Mouse (Mus musculus): Measurements from ENCODE around the gene Cenpu. TPM values are rescaled to one million over a fixed set of nuclear protein-coding genes. Genes with fewer than 3 reads are reported as not detected.

The Cenpu gene
- polyA plus RNA-seq, 1 experiment from 2014 or later, result 6.3 TPM

DNA sequence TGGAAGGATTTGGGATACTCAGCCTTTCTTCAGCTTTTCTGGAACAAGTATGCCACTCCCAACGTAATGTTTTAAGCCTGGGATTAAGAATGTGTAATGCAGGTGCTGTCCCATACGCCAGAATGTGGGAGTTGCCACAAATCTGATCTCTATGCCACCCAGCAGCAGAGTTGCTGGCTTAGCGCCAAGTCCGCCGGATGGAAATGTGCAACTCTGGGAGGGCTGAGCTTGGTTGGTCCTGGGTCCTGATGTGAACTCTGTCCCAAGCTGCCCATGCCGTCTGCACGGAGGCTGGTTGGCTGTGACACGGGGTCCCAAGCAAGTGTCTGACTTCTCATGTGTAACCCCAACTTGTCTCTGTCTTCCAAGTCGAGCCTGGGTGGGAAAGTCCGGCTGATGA is 25.0 kb upstream of the Cenpu start:
- no peak overlapping the region for H3K4me2 ChIP-seq
- no peak overlapping the region for H3K27ac ChIP-seq (replicated peaks)
- peaks cover 41% of the 10 kb centered on the region for H3K36me3 ChIP-seq
- H3K4me3 ChIP-seq (replicated peaks), result no peak overlapping the region
- ATAC-seq (ENCODE audit: low FRiP score), result no peak
- H3K9me3 ChIP-seq (replicated peaks), result no peaks in the 10 kb centered on the region
- no peaks in the 10 kb centered on the region for H3K4me1 ChIP-seq
- 77% methylated on average over 10 of the region's 10 CpGs for WGBS
- no peaks in the 10 kb centered on the region for H3K27me3 ChIP-seq (replicated peaks)
- no peak overlapping the region for H3K9ac ChIP-seq (replicated peaks)

DNA sequence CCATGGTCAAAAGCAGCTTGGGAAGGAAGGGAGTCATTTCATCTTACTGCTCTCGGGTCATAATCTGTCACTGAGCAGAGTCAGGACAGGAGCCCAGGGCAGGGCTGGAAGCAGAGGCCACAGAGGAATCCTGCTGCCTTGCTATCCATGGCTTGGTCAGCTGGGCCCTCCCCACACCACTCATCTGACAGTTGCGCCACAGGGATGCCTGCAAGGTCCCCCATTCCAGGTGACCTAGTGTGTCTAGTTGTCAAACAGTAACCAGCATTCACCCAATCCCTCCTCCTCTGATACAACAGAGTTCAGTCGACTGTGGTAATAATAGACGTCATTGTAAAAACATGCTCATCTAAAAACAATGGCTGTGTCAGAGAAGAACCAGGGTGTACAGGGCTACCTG is 22.3 kb upstream of the Cenpu start:
- Histone ChIP-seq H3K27me3 (replicated peaks) (no peaks in the 10 kb centered on the region), H3K9ac (replicated peaks) (no peak overlapping the region), H3K4me3 (replicated peaks) (no peak overlapping the region), H3K27ac (replicated peaks) (no peak overlapping the region), H3K36me3 (peaks cover 64% of the 10 kb centered on the region), H3K9me3 (replicated peaks) (no peaks in the 10 kb centered on the region), H3K4me1 (no peaks in the 10 kb centered on the region), H3K4me2 (no peak overlapping the region)
- ATAC-seq (ENCODE audit: low FRiP score), result no peak
- 71% methylated on average over 4 of the region's 4 CpGs for WGBS

DNA sequence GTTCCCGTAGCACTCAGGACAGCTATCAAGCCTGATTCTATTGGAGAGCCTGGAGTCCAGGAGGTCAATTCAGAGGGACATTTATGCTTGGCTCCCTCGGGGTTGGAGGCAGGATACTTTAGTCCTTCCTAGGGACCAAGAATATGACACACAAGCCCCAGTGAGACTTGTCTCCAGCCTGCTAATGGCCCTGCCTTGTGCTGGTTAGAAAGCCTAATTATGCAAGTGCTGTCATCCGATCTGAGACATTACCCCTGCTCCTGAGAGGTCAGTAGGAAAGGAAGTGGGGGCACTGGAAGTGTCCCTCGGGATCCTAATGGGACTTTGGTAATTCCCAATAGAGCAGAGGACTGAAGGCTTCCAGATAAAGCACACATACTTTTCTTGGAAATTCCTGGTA is 21.3 kb upstream of the Cenpu start:
- H3K4me3 ChIP-seq (replicated peaks), result no peak overlapping the region
- ATAC-seq (ENCODE audit: low FRiP score), result no peak
- H3K4me2 ChIP-seq, result no peak overlapping the region
- H3K36me3 ChIP-seq, result peaks cover 71% of the 10 kb centered on the region
- no peaks in the 10 kb centered on the region for H3K27me3 ChIP-seq (replicated peaks)
- no peaks in the 10 kb centered on the region for H3K9me3 ChIP-seq (replicated peaks)
- 27% methylated on average over 4 of the region's 4 CpGs for WGBS
- no peak overlapping the region for H3K27ac ChIP-seq (replicated peaks)
- H3K4me1 ChIP-seq, result no peaks in the 10 kb centered on the region
- H3K9ac ChIP-seq (replicated peaks), result no peak overlapping the region

DNA sequence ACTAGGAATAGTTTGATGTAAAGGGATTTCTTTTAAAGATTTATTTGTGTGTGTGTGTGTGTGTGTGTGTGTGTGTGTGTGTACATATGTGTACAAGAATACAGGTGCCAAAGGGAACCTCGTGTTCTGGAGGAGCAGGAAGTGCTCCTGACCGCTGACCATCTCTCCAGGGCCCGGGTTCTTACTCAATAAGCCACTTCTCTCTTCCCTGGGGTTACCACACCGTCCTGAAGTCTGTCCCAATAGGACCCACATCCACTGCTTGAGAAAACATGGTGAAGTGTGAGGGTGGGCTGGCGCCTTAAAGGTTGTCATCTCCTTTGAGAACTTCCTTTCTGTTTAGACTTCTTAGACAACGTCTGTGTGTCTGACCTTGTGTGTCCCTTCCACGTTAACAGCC is 17.9 kb upstream of the Cenpu start:
- 88% methylated on average over 7 of the region's 7 CpGs for WGBS

DNA sequence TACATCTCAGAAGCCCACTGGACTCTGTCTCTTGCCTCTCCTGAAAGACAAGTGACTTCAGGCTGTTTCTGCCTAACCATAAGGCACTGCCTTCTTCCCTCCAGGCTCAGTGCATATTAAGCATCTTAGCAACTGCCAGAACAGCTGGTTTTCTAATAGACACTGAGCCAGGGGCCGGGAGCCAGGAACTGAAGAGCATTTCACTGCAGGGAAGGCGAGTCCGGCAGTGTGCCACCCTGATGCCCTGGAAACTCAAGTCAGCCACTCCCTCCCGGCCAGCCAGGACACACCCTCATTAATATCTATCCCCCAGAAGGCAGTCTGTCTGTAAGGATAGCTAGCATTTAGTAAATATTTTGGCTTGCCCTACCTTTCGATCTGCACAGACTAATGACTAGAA is 12.1 kb upstream of the Cenpu start:
- WGBS, result 58% methylated on average over 5 of the region's 5 CpGs
- ATAC-seq (ENCODE audit: low FRiP score), result peak; percentile 60; the same call in 1 of the 2 replicates
- 0 out of 2 replicates have a peak, but pooled peaks cover 13% of the 10 kb centered on the region for H3K4me1 ChIP-seq

More for the DNA sequence above, 17.9 kb upstream of the Cenpu start:
- Histone ChIP-seq H3K4me3 (replicated peaks) (no peak overlapping the region), H3K36me3 (peaks cover 53% of the 10 kb centered on the region), H3K4me2 (no peak overlapping the region), H3K27ac (replicated peaks) (no peak overlapping the region), H3K9me3 (replicated peaks) (no peaks in the 10 kb centered on the region), H3K27me3 (replicated peaks) (no peaks in the 10 kb centered on the region), H3K9ac (replicated peaks) (no peak overlapping the region), H3K4me1 (0 out of 2 replicates have a peak, but pooled peaks cover under 1% of the 10 kb centered on the region)
- no peak for ATAC-seq (ENCODE audit: low FRiP score)

DNA sequence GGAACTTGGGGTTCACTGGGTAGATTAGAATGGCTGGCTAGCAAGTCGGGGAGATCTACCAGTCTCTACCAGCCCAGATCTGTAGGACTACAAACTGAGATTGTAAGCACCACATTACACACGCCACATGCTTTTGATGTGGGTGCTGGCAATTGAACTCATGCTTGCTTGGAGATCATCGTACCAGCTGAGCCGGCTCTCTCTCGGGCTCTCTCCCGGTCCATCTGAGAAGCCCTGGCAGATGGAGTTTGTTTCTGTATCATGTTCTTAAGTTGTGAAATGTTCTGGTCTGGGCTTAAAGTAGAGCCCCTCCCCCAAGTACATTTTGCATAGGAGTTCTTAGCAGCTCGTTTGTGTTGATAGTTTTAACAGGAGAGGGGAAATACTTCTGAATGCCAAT is 8.6 kb upstream of the Cenpu start:
- Histone ChIP-seq H3K27me3 (replicated peaks) (no peaks in the 10 kb centered on the region), H3K9me3 (replicated peaks) (no peaks in the 10 kb centered on the region), H3K4me3 (replicated peaks) (no peak overlapping the region), H3K4me1 (peaks cover 13% of the 10 kb centered on the region; the same call in 1 of the 2 replicates), H3K9ac (replicated peaks) (no peak overlapping the region), H3K27ac (replicated peaks) (no peak overlapping the region), H3K36me3 (no peaks in the 10 kb centered on the region), H3K4me2 (no peak overlapping the region)
- WGBS, result 82% methylated on average over 7 of the region's 7 CpGs
- ATAC-seq (ENCODE audit: low FRiP score), result no peak

More for the DNA sequence above, 12.1 kb upstream of the Cenpu start:
- peaks cover 6% of the 10 kb centered on the region for H3K36me3 ChIP-seq
- no peak overlapping the region for H3K9ac ChIP-seq (replicated peaks)
- H3K4me2 ChIP-seq, result no peak overlapping the region
- H3K27ac ChIP-seq (replicated peaks), result no peak overlapping the region
- H3K9me3 ChIP-seq (replicated peaks), result no peaks in the 10 kb centered on the region
- no peaks in the 10 kb centered on the region for H3K27me3 ChIP-seq (replicated peaks)
- no peak overlapping the region for H3K4me3 ChIP-seq (replicated peaks)

DNA sequence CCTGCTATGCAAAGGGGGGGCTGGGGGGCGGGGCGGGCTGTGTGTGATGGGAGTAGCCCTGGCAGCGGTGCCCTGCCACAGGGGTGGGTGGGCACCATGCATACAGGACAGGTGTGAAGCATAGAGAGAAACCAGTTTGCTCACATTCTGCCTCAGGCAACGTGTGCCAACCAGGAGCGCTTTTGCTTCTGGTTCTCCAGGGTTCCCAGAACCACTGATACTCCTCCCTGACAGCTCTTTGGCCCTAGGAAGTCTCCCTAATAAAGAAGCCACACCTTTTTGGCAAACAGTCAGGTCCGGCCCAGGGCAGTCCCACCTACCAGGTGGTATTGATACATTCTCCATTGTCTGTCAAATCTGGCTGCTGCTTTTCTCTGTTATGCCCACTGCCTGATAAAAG is 8.2 kb upstream of the Cenpu start:
- no peak for ATAC-seq (ENCODE audit: low FRiP score)
- peaks cover 13% of the 10 kb centered on the region; the same call in 1 of the 2 replicates for H3K4me1 ChIP-seq
- H3K9me3 ChIP-seq (replicated peaks), result no peaks in the 10 kb centered on the region
- no peak overlapping the region for H3K27ac ChIP-seq (replicated peaks)
- no peak overlapping the region for H3K4me2 ChIP-seq
- H3K36me3 ChIP-seq, result no peaks in the 10 kb centered on the region
- 75% methylated on average over 6 of the region's 6 CpGs for WGBS
- H3K9ac ChIP-seq (replicated peaks), result no peak overlapping the region
- no peaks in the 10 kb centered on the region for H3K27me3 ChIP-seq (replicated peaks)
- no peak overlapping the region for H3K4me3 ChIP-seq (replicated peaks)

DNA sequence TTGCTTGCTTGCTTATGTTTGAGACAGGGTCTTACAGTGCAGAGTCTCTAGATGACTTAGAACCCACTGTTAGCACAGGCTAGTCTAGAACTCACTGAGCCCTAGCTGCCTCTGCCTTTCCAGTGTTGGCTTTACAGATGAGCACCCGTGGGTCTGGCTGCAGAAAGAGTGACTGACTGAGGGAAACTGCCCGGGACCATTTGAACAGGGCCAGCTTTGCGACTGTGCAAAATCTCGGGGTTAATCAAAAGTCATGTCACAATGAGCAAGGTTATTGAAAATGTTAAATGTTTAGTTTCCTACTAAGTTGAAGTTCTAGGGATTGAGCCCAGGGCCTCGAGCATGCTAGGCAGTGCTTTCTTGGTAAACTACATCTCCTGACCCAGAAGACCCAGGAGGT is 6.0 kb upstream of the Cenpu start:
- H3K9me3 ChIP-seq (replicated peaks), result no peaks in the 10 kb centered on the region
- WGBS, result 86% methylated on average over 5 of the region's 5 CpGs
- H3K4me2 ChIP-seq, result no peak overlapping the region
- no peaks in the 10 kb centered on the region for H3K36me3 ChIP-seq
- H3K27ac ChIP-seq (replicated peaks), result no peak overlapping the region
- H3K9ac ChIP-seq (replicated peaks), result no peak overlapping the region
- H3K4me3 ChIP-seq (replicated peaks), result no peak overlapping the region
- no peak for ATAC-seq (ENCODE audit: low FRiP score)
- H3K4me1 ChIP-seq, result peaks cover 2% of the 10 kb centered on the region; the same call in 1 of the 2 replicates
- no peaks in the 10 kb centered on the region for H3K27me3 ChIP-seq (replicated peaks)

DNA sequence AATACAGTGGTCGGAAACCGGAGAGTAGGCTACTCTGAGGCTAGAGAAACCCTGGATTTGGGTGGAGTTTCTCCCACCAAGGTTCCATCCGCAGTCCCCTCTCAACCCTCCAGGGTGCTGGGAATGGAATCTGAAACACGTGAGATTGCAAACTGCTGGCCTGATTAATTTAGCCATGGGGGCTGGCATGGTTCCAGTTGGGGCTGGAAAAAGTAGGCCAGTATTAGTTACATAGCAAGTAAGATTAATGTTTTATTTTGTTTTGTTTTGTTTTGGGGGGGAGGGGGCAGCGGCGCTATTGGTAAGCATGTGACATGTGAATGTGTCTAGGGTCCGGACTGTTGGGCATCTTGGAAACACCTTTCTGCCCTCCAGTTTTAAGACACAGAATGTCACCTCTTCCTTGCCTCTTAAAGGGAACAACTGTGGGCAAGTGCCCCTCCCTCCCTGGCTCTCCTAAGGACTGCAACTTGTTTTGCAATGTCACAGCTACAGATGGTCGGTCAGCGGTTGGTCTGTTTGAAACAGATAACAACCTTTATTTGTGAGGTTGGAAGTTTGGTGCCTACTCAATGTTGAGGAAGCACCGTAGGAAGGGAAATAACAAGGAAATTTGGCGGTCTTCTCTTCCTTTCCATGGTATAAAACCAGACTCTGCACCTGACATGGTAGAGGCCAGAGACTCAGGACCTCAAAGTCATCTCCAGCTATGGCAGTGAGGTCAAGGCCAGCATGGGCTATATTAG is 5.2 kb upstream of the Cenpu start:
- H3K4me3 ChIP-seq (replicated peaks), result no peak overlapping the region
- H3K9me3 ChIP-seq (replicated peaks), result no peaks in the 10 kb centered on the region
- H3K9ac ChIP-seq (replicated peaks), result no peak overlapping the region
- no peak overlapping the region for H3K27ac ChIP-seq (replicated peaks)
- H3K27me3 ChIP-seq (replicated peaks), result no peaks in the 10 kb centered on the region
- no peak overlapping the region for H3K4me2 ChIP-seq
- ATAC-seq (ENCODE audit: low FRiP score), result no peak
- 83% methylated on average over 11 of the region's 11 CpGs for WGBS
- H3K4me1 ChIP-seq, result peaks cover 6% of the 10 kb centered on the region; the same call in 1 of the 2 replicates
- H3K36me3 ChIP-seq, result no peaks in the 10 kb centered on the region

DNA sequence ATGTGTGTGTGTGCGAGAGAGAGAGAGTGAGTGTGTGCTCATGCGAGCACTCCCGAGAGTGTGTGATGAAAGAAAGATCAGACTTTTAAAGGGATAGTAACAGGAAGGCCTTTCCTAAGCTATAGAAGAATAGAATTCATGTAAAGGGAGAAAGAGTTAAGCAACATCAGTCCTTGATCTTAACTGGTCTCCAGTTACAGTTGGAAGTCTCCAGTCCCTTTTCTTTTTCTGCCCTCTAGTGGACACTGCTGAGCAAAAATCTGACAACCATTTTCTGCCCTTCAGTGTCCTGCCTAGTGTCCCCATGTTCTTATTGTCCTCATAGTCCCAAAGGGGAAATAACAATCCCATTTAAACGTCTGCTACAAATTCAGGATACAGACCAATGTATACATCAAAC is 4.6 kb upstream of the Cenpu start:
- H3K27me3 ChIP-seq (replicated peaks), result no peaks in the 10 kb centered on the region
- H3K9ac ChIP-seq (replicated peaks), result no peak overlapping the region
- no peak overlapping the region for H3K27ac ChIP-seq (replicated peaks)
- 55% methylated on average over 4 of the region's 4 CpGs for WGBS
- H3K4me2 ChIP-seq, result no peak overlapping the region
- peaks cover 7% of the 10 kb centered on the region for H3K4me1 ChIP-seq
- no peak for ATAC-seq (ENCODE audit: low FRiP score)
- H3K36me3 ChIP-seq, result no peaks in the 10 kb centered on the region
- no peaks in the 10 kb centered on the region for H3K9me3 ChIP-seq (replicated peaks)
- H3K4me3 ChIP-seq (replicated peaks), result no peak overlapping the region

DNA sequence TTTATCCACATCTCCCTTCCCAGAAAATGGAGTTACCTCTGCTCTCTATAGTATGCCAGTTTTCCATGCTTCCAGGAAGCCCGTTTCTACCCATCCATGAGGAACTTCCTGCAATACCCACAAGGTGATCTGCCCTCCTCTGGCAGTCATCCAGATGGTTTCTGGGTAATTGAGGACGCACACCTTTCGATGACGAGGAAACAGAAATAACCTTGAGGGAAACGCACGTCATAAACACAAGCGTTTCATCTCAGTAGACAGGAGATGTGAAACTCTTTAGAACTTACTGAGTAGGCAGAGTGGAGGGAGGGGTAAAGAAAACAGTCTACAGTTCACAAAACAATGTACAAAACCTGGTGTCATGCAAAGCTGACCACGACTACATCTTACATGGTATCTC is 1.8 kb upstream of the Cenpu start:
- no peak for ATAC-seq (ENCODE audit: low FRiP score)
- WGBS, result 89% methylated on average over 8 of the region's 8 CpGs
- no peak overlapping the region for H3K9ac ChIP-seq (replicated peaks)
- H3K27me3 ChIP-seq (replicated peaks), result no peaks in the 10 kb centered on the region
- H3K4me2 ChIP-seq, result no peak overlapping the region
- H3K4me3 ChIP-seq (replicated peaks), result no peak overlapping the region
- no peak overlapping the region for H3K27ac ChIP-seq (replicated peaks)
- no peaks in the 10 kb centered on the region for H3K36me3 ChIP-seq
- H3K4me1 ChIP-seq, result peaks cover 16% of the 10 kb centered on the region
- H3K9me3 ChIP-seq (replicated peaks), result no peaks in the 10 kb centered on the region

DNA sequence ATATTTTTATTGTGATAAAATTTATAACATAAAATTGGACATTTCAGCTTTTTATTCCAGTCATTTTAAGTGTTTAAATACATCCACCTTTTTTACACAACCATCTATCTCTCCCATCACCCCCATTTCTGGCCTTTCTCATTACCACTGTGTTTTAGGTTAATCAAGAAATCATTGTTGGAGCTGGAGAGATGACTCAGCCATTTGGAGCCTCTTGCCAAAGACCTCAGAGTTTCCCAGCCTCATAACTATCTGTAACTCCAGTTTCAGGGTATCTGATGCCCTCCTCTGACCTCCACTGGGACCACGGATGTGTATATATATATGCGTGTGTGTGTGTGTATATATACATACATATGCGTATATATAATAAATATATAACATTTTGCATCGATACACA is 799 bp upstream of the Cenpu start:
- Histone ChIP-seq H3K27me3 (replicated peaks) (no peaks in the 10 kb centered on the region), H3K9me3 (replicated peaks) (no peaks in the 10 kb centered on the region), H3K36me3 (no peaks in the 10 kb centered on the region), H3K27ac (replicated peaks) (peak overlapping the region; percentile 84; the same call in 1 of the 2 replicates), H3K4me2 (peak overlapping the region; percentile 86), H3K4me1 (peaks cover 16% of the 10 kb centered on the region), H3K9ac (replicated peaks) (no peak overlapping the region), H3K4me3 (replicated peaks) (peak overlapping the region; percentile 73)
- no peak; the same call in 1 of the 2 replicates for ATAC-seq (ENCODE audit: low FRiP score)
- 42% methylated on average over 4 of the region's 4 CpGs for WGBS
